Mouse (Mus musculus) c-Kit-positive CD71-positive TER-119-negative erythroid progenitor cells, embryonic 14.5 days (primary cell): ENCODE data around the gene Gm15091.
"Not testable (repeated sequence)": the region's sequence is repeated elsewhere in the genome, so short reads cannot be mapped to it uniquely, and the experiment has no call there.

Experiments
- DNase-seq: peaks from one replicate; pipeline ENCODE4 v3.0.0-alpha.2; 2013; ENCODE audit warnings: low read depth

Gm15091 gene

DNA sequence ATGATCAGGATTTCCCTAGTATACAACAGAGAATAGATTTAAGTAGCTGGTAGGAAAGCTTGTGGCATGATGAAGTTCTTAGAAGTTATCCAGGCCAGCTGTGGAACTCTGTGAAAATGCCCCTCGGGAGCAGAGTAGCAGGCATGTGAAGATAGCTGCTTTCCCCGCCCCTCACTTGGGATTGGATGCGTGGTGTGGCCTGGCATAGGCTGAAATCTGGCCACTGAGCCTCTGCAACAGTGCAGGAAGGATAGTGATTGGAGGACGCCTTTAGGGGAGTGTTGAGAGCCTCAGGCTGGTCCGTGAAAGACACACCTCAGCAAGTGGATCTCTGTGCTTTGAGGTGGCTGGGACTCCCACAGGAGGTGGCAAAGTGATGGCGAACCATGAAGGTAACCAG lies at the start of gene Gm15091:
Gene Gm15091 (plus strand): TSS at position 301 of the 400 bp plus-strand sequence.
- not testable (repeated sequence) for DNase-seq
